Mouse (Mus musculus) cerebellum, adult 2 months (tissue): ENCODE measurements at regions not wholly inside any gene's neighbourhood (a gene's known extent, or its start where the extent isn't known, plus 50 kb on each side); places are given as distances from the start of the nearest gene placed in this dataset.

Source experiments
- DNase-seq, 2 experiments: peaks; one replicate each; pipeline ENCODE4 v3.0.0; 2021
- H3K27ac ChIP-seq: fragments of 200-500 bp; 2 replicates; pipeline ENCODE4 v1.5.1; 2012; ENCODE audit warnings: low read length, control low read depth, inconsistent platforms; ENCODE audit not compliant: insufficient read depth
- H3K27me3 ChIP-seq: fragments of 200-500 bp; 2 replicates; pipeline ENCODE4 v1.6.1; 2012; ENCODE audit warnings: inconsistent platforms, mild to moderate bottlenecking, low read length, moderate library complexity; ENCODE audit not compliant: control insufficient read depth, insufficient read depth
- H3K4me1 ChIP-seq: fragments of 200-500 bp; 2 replicates; pipeline ENCODE4 v1.6.1; 2011; ENCODE audit warnings: low read length; ENCODE audit not compliant: control insufficient read depth, insufficient read depth
- H3K4me3 ChIP-seq: fragments of 200-500 bp; replicated peaks from 2 replicates; pipeline ENCODE3; 2011; ENCODE audit warnings: mild to moderate bottlenecking, low read depth, low read length, control low read depth; ENCODE audit not compliant: insufficient read depth
- CTCF ChIP-seq: fragments of 200-500 bp; IDR thresholded peaks from 2 replicates; pipeline ENCODE4 v1.5.1; 2011; ENCODE audit warnings: low read depth, mild to moderate bottlenecking, control low read depth, low read length, moderate library complexity, borderline replicate concordance; ENCODE audit not compliant: insufficient read depth
- POLR2A ChIP-seq: fragments of 200-500 bp; IDR thresholded peaks from 2 replicates; pipeline ENCODE4 v1.6.1; 2011; ENCODE audit warnings: low read length, control low read depth, borderline replicate concordance; ENCODE audit not compliant: insufficient read depth
- WGBS: fragments of 180-500 bp; shearing (Covaris S2); methylation state at CpG from one replicate; pipeline ENCODE4 v1.1.7; 2018; 5-methylcytosine and 5-hydroxymethylcytosine counted together

- no peak for TF ChIP-seq POLR2A
- TF ChIP-seq CTCF = no peak
- peak; percentile 31 to 37 for DNase-seq
- Histone ChIP-seq H3K4me3 (no peak overlapping the region), H3K27ac (no peak overlapping the region), H3K4me1 (peaks cover 4% of the 10 kb centered on the region), H3K27me3 (no peaks in the 10 kb centered on the region)
- WGBS = 39% methylated on average over 10 of the region's 10 CpGs
Observed at GRCm38 (mm10) chr9:61753795-61754194, 160.5 kb downstream of the Rplp1 start.

DNA sequence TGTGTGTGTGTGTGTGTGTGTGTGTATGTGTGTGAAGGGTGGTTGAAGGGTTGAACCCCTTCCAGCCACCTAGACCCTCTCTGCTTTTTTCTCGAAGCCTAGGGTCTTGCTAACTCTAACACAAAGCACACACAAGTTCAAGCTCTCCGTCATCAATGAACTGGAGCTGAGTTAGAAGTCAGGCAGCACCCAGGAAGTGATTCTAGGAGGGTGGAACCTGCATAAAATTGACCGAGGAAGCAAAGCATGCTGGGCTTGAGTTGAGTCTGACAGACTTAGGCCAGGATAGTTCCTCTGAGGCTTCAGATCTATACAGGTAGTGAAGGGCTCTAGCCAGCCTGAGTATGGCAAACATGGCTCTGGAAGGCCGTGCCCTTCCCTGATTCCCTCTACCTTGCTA is 165.1 kb downstream of the Rplp1 start:
- 98% methylated on average over 4 of the region's 4 CpGs for WGBS
- H3K4me1 ChIP-seq = peaks cover 26% of the 10 kb centered on the region
- no peak overlapping the region for H3K4me3 ChIP-seq
- no peak for DNase-seq
- no peaks in the 10 kb centered on the region for H3K27me3 ChIP-seq
- no peak for TF ChIP-seq CTCF
- TF ChIP-seq POLR2A = no peak
- H3K27ac ChIP-seq = no peak overlapping the region

DNA sequence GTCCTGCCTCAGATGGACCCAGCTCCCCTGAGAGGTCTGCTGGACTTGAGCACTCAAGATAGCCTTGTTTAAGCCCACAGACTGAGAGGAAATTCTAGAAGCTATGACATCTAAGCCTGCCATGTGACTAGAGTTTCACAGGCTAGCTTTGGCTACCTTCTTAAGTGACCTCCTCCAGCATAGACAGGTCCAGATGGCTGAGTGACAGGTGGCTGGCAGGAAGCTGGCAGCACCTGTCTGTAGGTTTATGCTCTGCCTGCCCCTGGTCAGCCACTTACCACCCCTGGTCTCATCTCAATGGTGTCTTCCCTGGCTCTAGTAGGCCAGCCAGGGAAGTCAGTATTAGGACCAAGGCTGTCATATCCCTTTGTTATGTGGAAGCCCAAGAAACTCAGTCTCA is 165.9 kb downstream of the Rplp1 start:
- TF ChIP-seq CTCF (no peak), POLR2A (no peak)
- peaks cover 26% of the 10 kb centered on the region for H3K4me1 ChIP-seq
- no peak overlapping the region for H3K4me3 ChIP-seq
- H3K27ac ChIP-seq = no peak overlapping the region
- H3K27me3 ChIP-seq = no peaks in the 10 kb centered on the region
- no peak for DNase-seq

GRCm38 (mm10) chr9:61746401-61746800 is 167.9 kb downstream of the Rplp1 start:
- Histone ChIP-seq H3K27ac (no peak overlapping the region), H3K4me1 (peaks cover 26% of the 10 kb centered on the region), H3K27me3 (no peaks in the 10 kb centered on the region), H3K4me3 (no peak overlapping the region)
- 22% methylated on average over 6 of the region's 6 CpGs for WGBS
- TF ChIP-seq CTCF (no peak), POLR2A (no peak)
- peak in 1 of 2 experiments; percentile 17 for DNase-seq

DNA sequence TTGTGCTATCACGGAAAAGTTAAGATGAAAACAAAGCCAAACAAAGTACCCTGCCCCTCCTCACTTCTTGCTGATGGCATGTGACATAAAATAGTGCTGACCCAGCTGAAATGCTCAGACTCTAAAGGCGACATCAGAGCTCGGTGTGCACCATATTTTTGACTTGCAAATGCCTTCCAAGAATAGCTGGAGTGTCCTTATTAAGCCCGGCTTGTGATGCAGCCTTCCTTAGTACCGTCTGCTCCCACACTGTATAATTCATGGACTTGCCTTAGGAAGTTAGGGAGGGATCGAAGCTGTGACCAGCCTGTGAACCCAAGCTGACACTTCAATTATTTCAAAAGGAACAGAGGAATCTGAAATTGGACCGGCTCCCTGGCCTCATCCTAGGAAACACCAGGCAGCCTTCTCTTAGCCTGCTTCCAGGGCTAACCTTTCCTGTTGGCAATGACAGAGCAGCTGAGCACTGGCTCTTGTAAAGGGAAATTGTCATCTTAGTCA is 169.0 kb downstream of the Rplp1 start:
- no peak overlapping the region for H3K27ac ChIP-seq
- H3K27me3 ChIP-seq = no peaks in the 10 kb centered on the region
- H3K4me3 ChIP-seq = no peak overlapping the region
- peaks cover 26% of the 10 kb centered on the region for H3K4me1 ChIP-seq
- DNase-seq = peak; percentile 41 to 69
- TF ChIP-seq CTCF = no peak
- TF ChIP-seq POLR2A = no peak
- 30% methylated on average over 7 of the region's 7 CpGs for WGBS

GRCm38 (mm10) chr9:61733540-61733939 is 180.8 kb downstream of the Rplp1 start:
- Histone ChIP-seq H3K4me3 (no peak overlapping the region), H3K27ac (no peak overlapping the region), H3K27me3 (no peaks in the 10 kb centered on the region), H3K4me1 (no peaks in the 10 kb centered on the region)
- no peak for DNase-seq
- TF ChIP-seq POLR2A = no peak
- TF ChIP-seq CTCF = no peak
- WGBS = 77% methylated on average over 2 of the region's 2 CpGs

DNA sequence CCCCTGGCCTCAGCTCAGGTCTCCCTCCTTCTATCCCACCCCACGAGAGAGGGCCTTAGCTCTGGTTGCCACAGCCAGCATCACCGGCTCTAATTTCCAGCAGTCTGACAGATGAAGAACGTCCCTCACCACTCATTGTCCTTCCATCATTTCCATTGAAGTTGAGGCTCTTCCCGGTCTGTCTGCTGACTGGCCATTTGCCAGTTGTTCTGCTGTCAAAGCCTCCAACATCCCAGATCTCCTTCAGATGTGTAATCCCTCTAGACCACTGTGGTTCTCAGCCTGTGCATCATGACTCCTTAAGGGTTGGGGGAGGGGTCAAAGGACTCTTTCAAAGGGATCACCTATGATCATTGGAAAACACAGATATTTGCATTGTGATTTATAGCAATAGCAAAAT is 181.6 kb downstream of the Rplp1 start:
- H3K4me1 ChIP-seq = no peaks in the 10 kb centered on the region
- TF ChIP-seq CTCF (no peak), POLR2A (no peak)
- H3K27me3 ChIP-seq = no peaks in the 10 kb centered on the region
- 51% methylated on average over 4 of the region's 4 CpGs for WGBS
- no peak overlapping the region for H3K4me3 ChIP-seq
- DNase-seq = no peak
- no peak overlapping the region for H3K27ac ChIP-seq

- H3K27ac ChIP-seq = no peak overlapping the region
- no peaks in the 10 kb centered on the region for H3K4me1 ChIP-seq
- H3K4me3 ChIP-seq = no peak overlapping the region
- WGBS = 95% methylated on average over 4 of the region's 4 CpGs
- no peak for TF ChIP-seq CTCF
- no peak for DNase-seq
- no peaks in the 10 kb centered on the region for H3K27me3 ChIP-seq
Observed at GRCm38 (mm10) chr9:61728115-61728514, 186.2 kb downstream of the Rplp1 start.

GRCm38 (mm10) chr9:61727651-61728050 is 186.7 kb downstream of the Rplp1 start:
- H3K27ac ChIP-seq = no peak overlapping the region
- no peak for DNase-seq
- H3K4me3 ChIP-seq = no peak overlapping the region
- no peaks in the 10 kb centered on the region for H3K27me3 ChIP-seq
- WGBS = 75% methylated on average over 10 of the region's 10 CpGs
- TF ChIP-seq POLR2A = no peak
- TF ChIP-seq CTCF = no peak
- no peaks in the 10 kb centered on the region for H3K4me1 ChIP-seq

DNA sequence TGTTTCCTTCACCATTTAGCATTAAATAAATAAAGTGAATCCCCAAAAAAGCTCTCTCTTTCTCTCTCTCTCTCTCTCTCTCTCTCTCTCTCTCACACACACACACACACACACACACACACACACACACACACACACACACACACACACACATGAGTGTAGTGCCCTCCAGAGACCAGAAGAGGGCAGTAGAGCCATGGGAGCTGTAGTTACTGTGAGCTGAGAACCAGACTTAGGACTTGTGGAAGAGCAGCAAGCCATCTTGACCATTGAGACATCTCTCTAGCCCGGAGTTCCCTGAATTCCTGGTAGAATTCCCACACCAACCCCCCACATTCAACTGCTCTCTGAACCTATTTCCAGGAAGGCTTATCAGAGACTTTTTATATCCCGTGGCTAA is 190.3 kb downstream of the Rplp1 start:
- 94% methylated on average over 2 of the region's 2 CpGs for WGBS
- Histone ChIP-seq H3K27ac (no peak overlapping the region), H3K4me3 (no peak overlapping the region), H3K4me1 (peaks cover 8% of the 10 kb centered on the region), H3K27me3 (no peaks in the 10 kb centered on the region; the same call in 1 of the 2 replicates)
- no peak for DNase-seq
- no peak for TF ChIP-seq POLR2A
- no peak for TF ChIP-seq CTCF
